Mouse (Mus musculus): ENCODE results near the gene Dbh. TPM values are rescaled to one million over a fixed set of nuclear protein-coding genes. Genes with fewer than 3 reads are reported as not detected.

Gene Dbh
- polyA plus RNA-seq, 1 experiment from 2014 or later: 0.75 TPM

GRCm38 (mm10) chr2:27229481-27230105, 64.6 kb downstream of the Dbh start:
- no peak for DNase-seq
- Histone ChIP-seq H3K9ac (no peak overlapping the region), H3K27ac (ENCODE audit: low read depth) (no peak overlapping the region), H3K4me1 (ENCODE audit: insufficient read depth) (no peaks in the 10 kb centered on the region), H3K4me2 (no peak overlapping the region), H3K36me3 (ENCODE audit: insufficient read depth) (peaks cover 11% of the 10 kb centered on the region), H3K4me3 (ENCODE audit: low read depth, low read length) (no peak overlapping the region), H3K9me3 (ENCODE audit: low read depth, low read length) (no peaks in the 10 kb centered on the region), H3K27me3 (ENCODE audit: insufficient read depth, low read length) (no peaks in the 10 kb centered on the region)
- TF ChIP-seq CTCF (IDR thresholded peaks at IDR 0.05; ENCODE audit: low read depth): no peak
- 86% methylated on average over 2 of the region's 2 CpGs for WGBS
- ATAC-seq (ENCODE audit: insufficient read depth): no peak

GRCm38 (mm10) chr2:27232376-27232775, 67.3 kb downstream of the Dbh start:
- no peak overlapping the region; the same call in 1 of the 2 replicates for H3K27ac ChIP-seq (ENCODE audit: low read depth)
- H3K4me1 ChIP-seq (ENCODE audit: insufficient read depth): no peaks in the 10 kb centered on the region
- DNase-seq (peak; percentile 55), ATAC-seq (ENCODE audit: insufficient read depth) (0 out of 2 replicates have a peak, but pooled peaks have one; percentile 22)
- no peak overlapping the region for H3K4me3 ChIP-seq (ENCODE audit: low read depth, low read length)
- H3K9ac ChIP-seq: no peak overlapping the region; the same call in 1 of the 2 replicates
- peaks cover 3% of the 10 kb centered on the region; the same call in 1 of the 2 replicates for H3K36me3 ChIP-seq (ENCODE audit: insufficient read depth)
- H3K27me3 ChIP-seq (ENCODE audit: insufficient read depth, low read length): 0 out of 2 replicates have a peak, but pooled peaks cover 2% of the 10 kb centered on the region
- no peak overlapping the region for H3K4me2 ChIP-seq
- WGBS: 24% methylated on average over 7 of the region's 7 CpGs
- H3K9me3 ChIP-seq (ENCODE audit: low read depth, low read length): no peaks in the 10 kb centered on the region
- TF ChIP-seq CTCF (IDR thresholded peaks at IDR 0.05; ENCODE audit: low read depth): no peak

Other genes starting within 250 kb of the Dbh start
- 33.2 and 35.5 TPM in 2 replicates for gene Surf2, start 248.9 kb upstream of the Dbh start, polyA plus RNA-seq (2014; fragmentation: Nextera tagmentation; extraction: Ambion mirVana)
- 41.5 and 43.6 TPM in 2 replicates for gene Surf1, start 248.7 kb upstream of the Dbh start, polyA plus RNA-seq (2014; fragmentation: Nextera tagmentation; extraction: Ambion mirVana)
- 195 and 211 TPM in 2 replicates for gene Surf4, start 231.3 kb upstream of the Dbh start, polyA plus RNA-seq (2014; fragmentation: Nextera tagmentation; extraction: Ambion mirVana)
- not detected in 2 replicates for gene Stkld1, start 231.2 kb upstream of the Dbh start, polyA plus RNA-seq (2014; fragmentation: Nextera tagmentation; extraction: Ambion mirVana)
- 44.9 and 48.3 TPM in 2 replicates for gene Rexo4, start 200.8 kb upstream of the Dbh start, polyA plus RNA-seq (2014; fragmentation: Nextera tagmentation; extraction: Ambion mirVana)
- 0.07 and 0.08 TPM in 2 replicates for gene Adamts13, start 191.8 kb upstream of the Dbh start, polyA plus RNA-seq (2014; fragmentation: Nextera tagmentation; extraction: Ambion mirVana)
- gene Cacfd1, start 155.3 kb upstream of the Dbh start, polyA plus RNA-seq (2014; fragmentation: Nextera tagmentation; extraction: Ambion mirVana): 48.4 and 58.8 TPM in 2 replicates
- gene Slc2a6, start 137.2 kb upstream of the Dbh start, polyA plus RNA-seq (2014; fragmentation: Nextera tagmentation; extraction: Ambion mirVana): 0.28 and 0.35 TPM in 2 replicates
- gene Mymk, start 93.1 kb upstream of the Dbh start, polyA plus RNA-seq (2014; fragmentation: Nextera tagmentation; extraction: Ambion mirVana): 0.17 and 0.18 TPM in 2 replicates
- 19.2 and 21.0 TPM in 2 replicates for gene Adamtsl2, start 85.9 kb upstream of the Dbh start, polyA plus RNA-seq (2014; fragmentation: Nextera tagmentation; extraction: Ambion mirVana)
- 0.61 and 0.70 TPM in 2 replicates for gene Fam163b, start 22.7 kb upstream of the Dbh start, polyA plus RNA-seq (2014; fragmentation: Nextera tagmentation; extraction: Ambion mirVana)
- 23.6 and 25.0 TPM in 2 replicates for gene Sardh, start 83.1 kb downstream of the Dbh start, polyA plus RNA-seq (2014; fragmentation: Nextera tagmentation; extraction: Ambion mirVana)